In genomic region chr11:96463986-96464715, GRCm38 (mm10) we compare ENCODE assay signal across 8 mouse cellular contexts. TPM values are rescaled to one million over a fixed set of nuclear protein-coding genes. Genes with fewer than 3 reads are reported as not detected.
DNase-seq lines count a peak whose midpoint lies in the region; ATAC-seq and TF ChIP-seq lines count a peak whose summit lies in the region.

TSS of gene Skap1 (plus strand) at chr11:96464593.

- no peak within 1 kb of the TSS for H3K9ac ChIP-seq in intestine, embryonic 15.5 days

- TF ChIP-seq POLR2A in cortical plate, adult 2 months (IDR thresholded peaks at IDR 0.05; ENCODE audit: extremely low read depth, insufficient read depth, low read length), result no peak

- peaks cover 34% of the 10 kb centered on the region for H3K27me3 ChIP-seq in intestine, embryonic 15.5 days (replicated peaks)

- peak within 1 kb of the TSS; percentile 80 for H3K4me2 ChIP-seq in intestine, embryonic 15.5 days (replicated peaks)

- H3K4me3 ChIP-seq in layer of hippocampus, adult 2 months, result no peak within 1 kb of the TSS; the same call in 1 of the 2 replicates
- H3K4me3 ChIP-seq in cortical plate, adult 2 months (ENCODE audit: insufficient read depth, low read length), result no peak within 1 kb of the TSS
- H3K4me3 ChIP-seq in intestine, embryonic 15.5 days (replicated peaks), result peak within 1 kb of the TSS; percentile 34

- no peak for DNase-seq in layer of hippocampus, adult 2 months (ENCODE audit: low spot score in 2 of 2)
- no peak for DNase-seq in layer of hippocampus, postnatal 10 days (ENCODE audit: low spot score in 2 of 2)
- DNase-seq in frontal cortex, postnatal 10 days (ENCODE audit: low spot score in 2 of 2), result no peak
- DNase-seq in retina, postnatal 1 day, result no peak
- no peak for DNase-seq in layer of hippocampus, postnatal 36 days

- H3K9me3 ChIP-seq in intestine, embryonic 15.5 days, result no peaks in the 10 kb centered on the region

- H3K4me1 ChIP-seq in cortical plate, adult 2 months (ENCODE audit: control insufficient read depth, insufficient read depth, low read length), result peaks cover 17% of the 10 kb centered on the region
- H3K4me1 ChIP-seq in intestine, embryonic 15.5 days (replicated peaks), result peaks cover 8% of the 10 kb centered on the region; the same call in 1 of the 2 replicates

- TF ChIP-seq CTCF in layer of hippocampus, adult 2 months (conservative IDR thresholded peaks at IDR 0.05), result no peak
- TF ChIP-seq CTCF in cortical plate, adult 2 months (IDR thresholded peaks at IDR 0.05; ENCODE audit: extremely low read depth, insufficient read depth, low read length), result no peak

- WGBS in intestine, embryonic 15.5 days, result 14% methylated on average over 42 of the region's 42 CpGs

- peak within 1 kb of the TSS; percentile 82 for H3K27ac ChIP-seq in layer of hippocampus, adult 2 months
- H3K27ac ChIP-seq in cortical plate, adult 2 months (ENCODE audit: insufficient read depth, low read length), result peak within 1 kb of the TSS; percentile 79
- no peak within 1 kb of the TSS for H3K27ac ChIP-seq in intestine, embryonic 15.5 days

- no peaks in the 10 kb centered on the region for H3K36me3 ChIP-seq in intestine, embryonic 15.5 days

- no peak for ATAC-seq in intestine, embryonic 15.5 days
- no peak for ATAC-seq in monocyte, adult 5-6 weeks (replicated peaks; ENCODE audit: insufficient number of reproducible peaks, low FRiP score, low TSS enrichment, poor library complexity, severe bottlenecking)

RNA-seq across cellular contexts. Expression of gene Skap1, which starts in this region (rescaled TPM):
- total RNA-seq in layer of hippocampus, adult 2 months (2021), result 1 to 10 TPM; 1.0 to 1.2 TPM
- 1 to 10 TPM; 1.4 to 2.0 TPM for total RNA-seq in layer of hippocampus, postnatal 10 days (2021)
- polyA plus RNA-seq in cortical plate, adult 2 months (2012; rRNA removed), result 3.0 and 3.4 TPM in 2 replicates
- 0.94 and 1.0 TPM in 2 replicates for polyA plus RNA-seq in intestine, embryonic 15.5 days (2015; fragmentation: Nextera tagmentation; extraction: Ambion mirVana)
- total RNA-seq in monocyte, adult 5-6 weeks (2017), result 35.6 to 134 TPM (median 47.4 TPM) in 3 replicates
- total RNA-seq in layer of hippocampus, postnatal 36 days (2021), result 1 to 10 TPM in 1 of 2 experiments, under 1 TPM in 1; 0.60 to 1.0 TPM

Comparison
In these comparisons a context has a peak if more than half of its experiments do, and no peak if none do; other contexts are left out.
1. RNA of gene Skap1 (total RNA-seq): 35.6 to 134 TPM in monocyte, adult 5-6 weeks; 1.4 to 2.0 TPM in layer of hippocampus, postnatal 10 days, 1.0 to 1.2 TPM in layer of hippocampus, adult 2 months and 0.60 to 1.0 TPM in layer of hippocampus, postnatal 36 days; every median in the first group is over 10 times any median in the second.